Mouse (Mus musculus) spleen, postnatal 14 days (tissue): ENCODE data around the gene Mybpc2.

Experiments used
- DNase-seq, 2 experiments: peaks; one replicate each; pipeline ENCODE4 v3.0.0; 2021 to 2022; ENCODE audit warnings: low spot score in 2 of 2

Mybpc2 gene

DNA sequence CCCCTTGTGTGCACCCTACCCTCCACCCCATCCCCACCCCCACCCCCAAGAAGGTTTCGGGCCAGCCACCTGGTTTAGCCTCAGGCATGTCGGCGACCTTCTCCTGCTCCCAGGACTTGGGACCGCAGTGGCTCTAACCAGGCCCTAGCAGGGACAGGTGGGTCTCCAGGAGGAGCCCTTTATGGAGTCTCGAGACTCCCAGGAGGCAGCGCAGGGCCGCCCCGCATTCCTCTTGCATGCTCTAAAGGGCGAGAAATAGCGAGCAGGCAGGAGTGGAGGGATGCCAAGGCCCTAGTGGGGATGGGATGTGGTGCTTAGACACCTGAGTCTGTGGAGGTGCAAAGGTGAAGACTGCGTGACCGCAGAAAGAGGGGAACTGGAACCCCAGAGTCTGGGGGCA is at the start of gene Mybpc2:
Gene Mybpc2, minus strand, starts transcription at position 155 of the 400 bp plus-strand sequence.
- no peak for DNase-seq

DNA sequence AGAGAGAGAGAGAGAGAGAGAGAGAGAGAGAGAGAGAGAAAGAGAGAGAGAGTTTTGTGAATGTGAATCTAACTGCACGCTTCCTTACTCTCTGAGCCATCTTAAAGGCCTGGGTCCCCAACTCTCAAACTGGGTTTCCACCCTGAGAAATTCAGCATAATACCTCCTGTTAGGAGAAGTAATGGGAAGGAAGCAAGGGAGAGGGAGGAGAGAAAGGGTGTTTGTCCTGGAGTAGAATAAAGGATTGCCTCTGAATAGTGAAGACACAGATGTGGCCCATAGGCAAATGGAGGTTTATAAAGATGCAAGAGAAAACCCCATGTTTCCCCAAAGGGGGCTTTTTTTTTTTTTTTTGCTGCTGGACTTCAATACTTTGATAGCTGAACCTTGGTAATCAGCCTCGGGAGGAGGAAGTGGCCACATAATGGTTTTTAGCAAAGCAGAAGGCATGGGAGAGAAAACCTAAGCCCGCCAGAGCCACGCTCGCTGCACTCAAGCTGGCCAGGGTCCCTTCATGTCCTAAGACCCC is 48.6 kb upstream of the Mybpc2 start:
- no peak for DNase-seq

DNA sequence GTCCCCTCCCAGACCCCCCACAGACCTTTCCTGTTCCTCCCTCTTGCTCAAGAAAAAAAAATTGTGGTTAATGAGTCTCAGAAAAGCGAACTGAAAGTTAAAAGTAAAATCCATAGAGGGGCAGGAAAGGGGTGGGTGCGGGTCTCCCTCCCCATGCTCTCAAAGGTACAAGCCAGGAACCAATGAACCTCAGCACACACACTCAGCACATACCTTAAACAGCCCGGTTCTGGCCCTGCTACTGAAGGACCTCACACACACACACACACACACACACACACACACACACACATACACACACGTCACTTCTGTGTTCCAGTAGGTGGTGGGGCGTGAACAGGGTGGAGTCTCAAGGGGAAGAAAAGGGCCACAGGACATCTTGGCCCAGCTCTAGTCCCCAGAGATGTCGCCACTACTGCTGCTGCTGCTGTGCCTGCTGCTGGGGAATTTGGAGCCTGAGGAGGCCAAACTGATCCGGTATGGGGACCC is 47.8 kb upstream of the Mybpc2 start, which contains the start of gene Napsa:
Gene Napsa, plus strand, starts transcription at position 168 of the 489 bp plus-strand sequence.
- DNase-seq, result peak; percentile 56 to 65

GRCm38 (mm10) chr7:44571811-44572210 is 47.4 kb upstream of the Mybpc2 start:
- no peak for DNase-seq

DNA sequence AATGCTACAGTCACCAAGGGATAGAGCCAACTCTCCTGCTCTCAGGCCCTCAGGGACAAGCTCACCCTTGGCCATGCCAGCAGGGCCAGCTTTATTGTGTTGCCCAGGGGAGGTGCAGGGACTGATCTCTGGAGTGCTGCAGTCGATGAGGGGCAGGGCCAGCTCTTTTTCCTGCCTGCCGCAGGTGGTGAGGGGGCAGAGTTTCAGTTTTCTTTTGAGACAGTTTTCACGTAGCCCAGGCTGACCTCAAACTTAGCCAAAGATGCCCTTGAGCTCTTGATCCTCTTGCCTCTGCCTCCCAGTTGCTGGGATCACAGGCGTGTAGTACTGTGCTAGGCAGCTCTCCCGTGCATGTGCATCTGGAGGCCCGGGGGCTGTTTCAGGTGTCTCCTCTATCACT is 46.5 kb upstream of the Mybpc2 start:
- no peak for DNase-seq

- no peak for DNase-seq
Measured at GRCm38 (mm10) chr7:44568803-44569202, 44.3 kb upstream of the Mybpc2 start.

GRCm38 (mm10) chr7:44565414-44565813 is 41.0 kb upstream of the Mybpc2 start:
- DNase-seq, result no peak

DNA sequence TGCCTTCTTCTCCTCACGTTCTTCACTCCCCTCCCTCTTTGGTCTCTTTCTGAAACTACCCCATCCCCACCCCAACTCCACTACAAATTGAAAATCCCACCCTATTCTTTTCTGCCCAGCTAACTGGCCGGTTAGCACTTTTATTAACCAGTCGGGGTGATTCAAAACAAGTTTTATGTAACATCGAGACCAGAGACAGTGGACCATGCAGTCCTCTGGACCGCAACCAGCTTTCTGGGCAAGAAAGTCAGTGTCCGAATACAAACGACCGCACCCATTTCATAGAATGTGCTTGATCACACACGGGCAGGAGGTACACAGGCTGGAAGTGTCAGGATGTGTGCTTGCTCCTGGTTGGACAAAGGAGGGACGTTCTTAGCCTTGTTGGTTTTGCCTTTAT is 40.0 kb upstream of the Mybpc2 start:
- DNase-seq, result no peak

- no peak for DNase-seq
Measured at GRCm38 (mm10) chr7:44563284-44563683, 38.8 kb upstream of the Mybpc2 start.

DNA sequence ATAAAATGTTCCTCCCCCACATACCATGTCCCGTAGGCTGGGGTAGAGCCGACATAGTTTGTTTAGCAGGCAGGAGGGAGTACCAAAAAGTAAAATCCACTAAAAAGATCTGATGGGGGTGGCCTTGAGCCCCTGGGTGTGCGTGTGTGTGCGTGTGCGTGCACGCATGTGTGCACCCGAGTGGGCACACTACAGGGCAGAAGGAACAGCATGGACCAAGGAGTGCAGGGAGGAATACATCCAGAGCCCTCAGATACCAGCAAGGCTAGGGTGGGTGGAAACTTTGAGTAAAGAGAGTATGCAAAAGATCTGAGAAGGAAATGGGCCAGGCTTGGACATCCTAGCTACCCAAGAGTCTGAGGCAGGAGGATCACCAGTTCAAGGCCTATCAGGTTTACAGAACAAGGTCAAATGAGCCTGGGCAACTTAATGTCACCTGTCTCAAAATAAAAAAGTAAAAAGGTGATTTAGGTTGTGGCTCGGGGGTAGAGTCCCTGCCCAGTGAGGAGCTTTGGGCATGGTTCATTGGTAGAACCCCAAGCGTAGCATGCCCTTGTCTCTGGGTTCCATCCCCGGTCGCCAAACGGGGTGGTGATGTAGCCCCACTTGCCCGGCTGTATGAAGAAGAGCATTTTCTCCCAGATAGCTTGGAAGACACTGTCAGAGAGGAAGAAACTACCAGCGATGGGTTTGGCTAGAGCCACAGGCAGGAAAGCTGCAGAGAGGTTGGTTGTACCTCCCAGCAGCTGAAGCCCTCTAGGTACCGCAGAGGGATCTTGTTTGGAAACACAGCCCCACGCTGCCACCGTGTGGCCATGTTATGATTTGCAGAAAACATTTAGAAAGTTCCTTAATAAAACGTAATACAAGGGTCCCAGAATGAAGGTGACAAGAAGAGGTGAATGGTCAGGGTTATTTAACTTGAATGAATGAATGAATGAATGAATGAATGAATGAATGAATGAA is 36.3 kb upstream of the Mybpc2 start:
- DNase-seq, result peak; percentile 68 to 79

- DNase-seq, result no peak
Measured at GRCm38 (mm10) chr7:44557629-44558028, 33.2 kb upstream of the Mybpc2 start.

DNA sequence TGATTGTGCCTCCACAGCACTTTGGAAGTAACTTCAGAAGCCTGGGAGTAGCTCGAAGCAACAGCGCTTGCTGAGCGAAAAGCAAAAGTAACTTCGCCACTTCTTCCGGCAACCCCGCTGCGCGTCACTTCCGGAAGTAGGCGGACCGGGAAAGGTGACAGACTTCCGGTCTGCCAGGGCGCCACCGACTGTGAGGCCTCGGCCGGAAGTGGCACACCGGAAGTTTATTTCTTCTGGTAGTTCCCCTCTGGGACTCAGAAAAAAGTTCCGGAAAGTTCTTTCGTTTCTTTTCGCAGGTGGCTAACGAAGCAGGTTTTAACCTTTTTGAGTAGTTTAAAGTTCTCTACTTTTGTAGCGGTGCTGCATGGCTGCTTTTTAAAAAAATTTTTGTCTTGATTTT is 29.4 kb upstream of the Mybpc2 start, which contains the start of gene Nr1h2:
Gene Nr1h2, minus strand, starts transcription at position 126 of the 400 bp plus-strand sequence.
- DNase-seq, result peak; percentile 89 to 97

- peak; percentile 72 to 88 for DNase-seq
Measured at GRCm38 (mm10) chr7:44553196-44553764, 28.8 kb upstream of the Mybpc2 start.

- DNase-seq, result no peak
Measured at GRCm38 (mm10) chr7:44552141-44552908, 27.9 kb upstream of the Mybpc2 start.

DNA sequence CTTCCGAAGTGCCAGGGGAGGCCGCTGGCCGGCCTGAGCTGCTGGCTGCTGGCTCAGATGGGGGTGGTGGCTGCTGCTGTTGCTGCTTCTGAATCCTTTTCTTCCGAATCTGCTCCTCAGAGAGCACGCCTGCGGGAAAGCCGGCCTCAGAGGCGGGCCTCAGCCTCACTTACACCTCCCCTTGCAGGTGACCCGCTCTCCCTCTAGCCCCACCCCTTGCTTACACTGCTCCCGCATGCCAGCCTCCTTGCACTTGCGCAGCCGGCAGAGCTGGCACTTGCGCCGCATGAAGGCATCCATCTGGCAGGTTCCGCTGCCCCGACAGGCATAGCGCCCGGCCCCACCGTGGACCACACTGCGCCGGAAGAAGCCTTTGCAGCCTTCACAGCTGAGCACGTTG is 27.3 kb upstream of the Mybpc2 start:
- DNase-seq, result no peak

GRCm38 (mm10) chr7:44551301-44551700 is 26.8 kb upstream of the Mybpc2 start:
- DNase-seq, result no peak

GRCm38 (mm10) chr7:44550409-44550678 is 25.9 kb upstream of the Mybpc2 start:
- no peak for DNase-seq

DNA sequence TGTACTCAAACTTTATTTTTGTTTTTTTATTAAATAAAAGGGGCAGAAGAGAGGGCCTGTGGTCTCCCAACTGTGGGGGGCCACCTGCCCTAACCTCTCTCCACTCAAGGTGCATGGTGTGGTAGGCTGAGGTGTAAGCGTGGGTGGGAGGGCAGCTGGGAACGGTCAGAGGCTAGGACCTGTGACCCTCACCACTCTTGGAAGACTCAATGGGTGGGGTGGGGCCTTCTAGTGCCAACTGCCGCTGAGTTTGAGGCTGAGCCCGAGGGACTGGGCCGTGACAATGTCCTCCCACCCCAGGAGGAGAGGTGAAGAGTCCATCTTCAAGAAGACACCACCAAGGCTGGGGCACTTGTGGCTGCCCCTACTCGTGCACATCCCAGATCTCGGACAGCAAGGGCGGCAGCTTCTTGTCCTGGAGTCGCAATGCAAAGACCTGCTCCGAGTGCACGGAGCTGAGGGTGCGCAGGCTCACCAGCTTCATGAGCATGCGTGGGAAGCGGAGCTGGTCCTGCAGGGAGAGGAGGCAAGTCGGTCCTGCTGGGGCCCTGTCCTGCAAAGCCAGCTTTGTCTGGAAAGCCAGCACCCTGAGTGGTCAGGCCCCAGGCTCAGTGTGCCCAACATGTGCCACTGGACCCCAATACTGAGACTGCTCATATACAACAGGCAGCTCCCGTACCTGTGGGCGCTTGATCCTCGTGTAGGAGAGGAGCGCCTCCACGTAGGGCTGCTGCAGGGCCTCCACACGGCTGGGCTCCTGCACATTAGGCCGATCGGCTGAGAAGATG is 25.4 kb upstream of the Mybpc2 start:
- no peak for DNase-seq

DNA sequence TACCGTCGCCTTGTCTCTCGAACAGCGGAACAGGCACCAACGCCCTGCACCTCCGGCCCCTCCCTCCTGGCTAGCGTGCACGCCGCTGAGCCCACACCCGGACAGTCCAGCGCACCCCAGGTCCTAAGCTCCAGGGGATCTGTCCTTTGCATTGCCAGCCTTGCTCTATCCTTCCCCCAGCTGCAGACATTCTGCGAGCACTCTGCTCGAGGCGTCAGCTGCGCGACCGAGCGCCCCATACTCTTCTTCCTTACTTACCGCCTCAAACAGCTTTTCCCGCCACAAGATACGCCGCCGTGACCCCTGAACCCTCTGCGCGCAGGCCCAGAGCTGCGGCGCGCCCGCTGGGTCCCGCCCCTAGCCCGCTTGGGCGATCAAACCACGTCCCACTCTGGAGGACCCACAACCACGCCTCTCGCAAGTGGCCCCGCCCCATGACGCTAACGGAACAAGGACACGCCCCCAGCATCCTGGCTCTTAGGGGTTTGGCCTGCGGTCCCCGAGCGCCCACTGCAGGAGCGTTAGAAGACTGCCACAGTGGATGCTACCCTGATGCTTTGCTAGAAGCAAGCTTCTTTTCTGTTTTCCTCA is 24.1 kb upstream of the Mybpc2 start, which contains the start of gene Pold1:
Gene Pold1, minus strand, starts transcription at position 353 of the 591 bp plus-strand sequence.
- DNase-seq, result peak; percentile 100

DNA sequence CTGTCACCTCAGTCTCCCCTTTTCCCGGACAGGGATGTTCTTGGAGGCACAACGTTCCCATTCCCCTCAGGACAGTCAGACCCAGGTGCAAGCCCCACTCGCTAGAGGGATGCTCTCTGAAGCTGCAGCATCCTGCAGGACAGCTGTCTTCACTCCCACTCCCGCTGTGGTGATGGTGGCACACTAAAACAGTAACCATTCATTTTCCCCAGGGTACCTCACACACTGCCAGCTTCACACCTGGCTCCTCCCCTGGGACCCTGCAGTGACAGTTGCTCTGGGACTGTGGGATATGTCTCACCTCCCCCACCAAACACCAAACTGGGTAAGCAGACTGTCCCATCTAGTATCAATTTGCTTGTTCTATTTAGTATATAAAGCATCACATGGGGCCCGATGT is 23.3 kb upstream of the Mybpc2 start:
- DNase-seq, result no peak

GRCm38 (mm10) chr7:44547041-44547440 is 22.6 kb upstream of the Mybpc2 start:
- DNase-seq, result no peak
